Mouse (Mus musculus): ENCODE measurements around the gene Rsph3b.
"Not testable (repeated sequence)": the region's sequence is repeated elsewhere in the genome, so short reads cannot be mapped to it uniquely, and the experiment has no call there.

Gene Rsph3b

DNA sequence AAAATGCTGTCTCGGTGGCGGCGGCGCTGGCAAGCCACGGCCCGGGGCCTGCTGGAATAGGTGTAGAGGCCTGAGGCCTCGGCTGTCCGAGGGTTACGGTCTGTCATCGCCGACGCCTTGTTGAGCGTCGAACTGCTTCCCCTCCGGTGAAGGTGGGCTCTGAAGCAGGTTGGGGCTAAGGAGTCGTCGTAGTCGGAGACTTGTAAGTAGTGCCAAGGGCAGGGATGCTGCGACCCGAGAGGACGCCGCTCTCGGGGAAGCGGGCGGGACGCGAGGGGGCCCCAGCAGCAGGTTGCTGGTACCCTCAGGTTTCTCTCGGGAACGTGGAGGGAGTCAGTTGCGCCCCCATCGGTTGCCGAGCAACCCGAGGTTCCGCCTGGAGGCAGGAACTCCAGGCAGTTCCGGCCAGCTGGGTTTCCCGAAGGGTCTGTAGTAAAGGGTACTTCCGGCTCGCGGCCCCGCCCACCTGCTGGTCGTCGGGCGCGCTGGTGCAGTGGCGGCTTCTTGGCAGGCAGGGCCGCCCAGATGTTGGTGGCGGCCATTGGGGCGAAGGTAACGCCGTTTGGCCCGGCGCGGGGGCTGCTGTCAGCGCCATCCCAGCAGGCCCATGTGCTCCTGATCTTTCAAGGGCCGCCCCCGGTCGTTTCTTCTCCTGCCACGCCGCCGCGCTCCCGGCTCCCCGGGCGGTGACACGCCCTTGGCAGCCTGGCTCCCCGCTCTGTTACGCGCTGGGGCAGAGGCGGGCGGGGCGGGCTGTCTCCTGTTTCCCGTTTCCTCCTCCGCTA lies at the start of gene Rsph3b:
Gene Rsph3b, minus strand, starts transcription at position 699 of the 785 bp plus-strand sequence.
- peak; percentile 51 for DNase-seq (ENCODE audit: low read depth, low spot score)

GRCm38 (mm10) chr17:6997778-6998490 lies 49.5 kb upstream of the Rsph3b start:
- DNase-seq (ENCODE audit: low read depth, low spot score), result not testable (repeated sequence)

DNA sequence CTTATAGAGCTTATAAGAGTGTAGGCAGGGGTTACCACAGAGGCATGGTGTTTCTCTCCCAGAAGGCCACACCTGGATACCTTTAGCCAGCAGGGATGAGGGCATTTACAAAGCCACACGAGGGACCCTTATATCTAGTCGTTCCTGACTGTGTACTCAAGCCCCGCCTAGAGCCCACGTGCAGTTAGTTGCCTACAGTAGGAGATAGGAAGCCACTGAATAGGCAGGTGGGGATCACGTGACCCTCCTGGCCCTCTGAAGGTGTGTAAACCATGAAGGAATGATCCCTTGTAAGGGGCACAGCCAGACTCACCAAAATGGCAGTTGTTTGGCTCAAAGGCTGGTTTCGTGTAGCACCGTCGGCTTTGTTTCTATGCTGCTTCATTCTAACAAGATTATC lies 48.3 kb upstream of the Rsph3b start:
- DNase-seq (ENCODE audit: low read depth, low spot score), result not testable (repeated sequence)

DNA sequence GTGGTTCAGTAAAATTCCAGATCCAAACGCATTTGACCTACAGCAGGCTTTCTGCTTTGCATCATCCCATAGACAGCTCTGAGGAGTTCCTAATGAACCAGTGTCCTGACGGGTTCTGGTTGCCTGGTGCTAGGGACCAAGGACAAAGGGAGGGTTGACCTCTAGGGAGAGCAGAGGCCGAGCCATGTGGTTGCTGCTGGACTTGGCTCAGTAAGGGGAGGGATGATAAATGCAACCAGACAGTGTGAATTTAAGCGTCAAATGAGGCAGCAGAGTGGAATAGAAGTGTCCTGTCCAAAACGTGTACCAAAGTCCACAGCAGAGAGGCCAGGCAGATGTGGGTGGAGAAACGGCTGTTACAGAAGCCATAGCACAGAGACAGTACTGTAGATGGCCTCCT lies 47.0 kb upstream of the Rsph3b start:
- not testable (repeated sequence) for DNase-seq (ENCODE audit: low read depth, low spot score)

- DNase-seq (ENCODE audit: low read depth, low spot score), result not testable (repeated sequence)
Measured at GRCm38 (mm10) chr17:6986118-6986517, 37.6 kb upstream of the Rsph3b start.

GRCm38 (mm10) chr17:6980144-6980543 lies 31.7 kb upstream of the Rsph3b start:
- DNase-seq (ENCODE audit: low read depth, low spot score), result not testable (repeated sequence)

- DNase-seq (ENCODE audit: low read depth, low spot score), result not testable (repeated sequence)
Measured at GRCm38 (mm10) chr17:6979380-6979779, 30.9 kb upstream of the Rsph3b start.

DNA sequence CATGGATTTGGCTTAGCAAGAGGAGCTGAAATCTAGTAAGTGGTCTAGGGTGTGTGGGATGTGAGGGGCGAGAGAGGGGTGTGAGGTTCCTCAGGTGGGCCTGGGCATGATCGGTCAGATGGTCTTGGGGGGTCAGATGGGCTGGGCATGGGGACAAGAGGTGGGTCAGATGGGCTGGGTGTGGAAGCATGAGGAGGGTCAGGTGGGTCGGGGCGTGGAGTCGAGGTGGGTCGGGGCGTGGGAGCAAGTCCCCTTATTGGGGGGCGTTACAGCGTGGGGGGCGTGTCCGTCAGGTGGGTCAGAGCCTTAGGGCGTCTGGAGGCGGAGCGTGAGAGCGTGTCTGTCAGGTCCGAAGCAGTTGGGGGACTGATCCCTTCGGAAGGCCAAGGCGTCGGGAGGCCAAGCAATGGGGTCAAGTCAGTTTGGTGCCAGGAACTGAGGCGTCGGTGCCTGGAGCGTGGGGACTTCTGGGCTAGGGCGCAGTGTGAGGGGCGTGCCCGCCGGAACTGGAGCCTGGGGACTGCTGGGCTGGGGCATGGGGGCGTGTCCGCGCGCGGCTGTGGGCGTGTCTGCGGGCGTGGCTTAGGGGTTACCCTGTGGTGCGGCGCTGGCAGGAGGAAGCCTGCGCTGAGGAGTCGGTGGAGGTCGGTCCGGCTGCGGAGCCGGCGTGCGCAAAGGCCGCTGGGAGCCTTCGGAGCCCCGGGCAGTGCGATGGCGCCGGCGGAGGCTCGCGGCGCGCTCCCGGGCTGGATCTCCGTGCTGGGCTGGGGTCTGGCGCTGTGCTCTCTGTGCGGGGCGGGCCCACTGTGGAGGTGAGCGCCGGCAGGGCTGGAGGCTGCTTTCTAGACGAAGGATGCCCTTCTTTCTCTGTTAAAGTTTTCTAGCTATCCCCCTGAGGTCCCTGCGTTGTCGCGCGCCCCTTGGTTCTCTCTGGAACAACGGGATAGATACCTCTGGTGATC lies 30.1 kb upstream of the Rsph3b start, which contains the start of gene Gm49721:
Gene Gm49721, plus strand, starts transcription at position 618 of the 962 bp plus-strand sequence.
- not testable (repeated sequence) for DNase-seq (ENCODE audit: low read depth, low spot score)

- DNase-seq (ENCODE audit: low read depth, low spot score), result not testable (repeated sequence)
Measured at GRCm38 (mm10) chr17:6974985-6975384, 26.5 kb upstream of the Rsph3b start.

DNA sequence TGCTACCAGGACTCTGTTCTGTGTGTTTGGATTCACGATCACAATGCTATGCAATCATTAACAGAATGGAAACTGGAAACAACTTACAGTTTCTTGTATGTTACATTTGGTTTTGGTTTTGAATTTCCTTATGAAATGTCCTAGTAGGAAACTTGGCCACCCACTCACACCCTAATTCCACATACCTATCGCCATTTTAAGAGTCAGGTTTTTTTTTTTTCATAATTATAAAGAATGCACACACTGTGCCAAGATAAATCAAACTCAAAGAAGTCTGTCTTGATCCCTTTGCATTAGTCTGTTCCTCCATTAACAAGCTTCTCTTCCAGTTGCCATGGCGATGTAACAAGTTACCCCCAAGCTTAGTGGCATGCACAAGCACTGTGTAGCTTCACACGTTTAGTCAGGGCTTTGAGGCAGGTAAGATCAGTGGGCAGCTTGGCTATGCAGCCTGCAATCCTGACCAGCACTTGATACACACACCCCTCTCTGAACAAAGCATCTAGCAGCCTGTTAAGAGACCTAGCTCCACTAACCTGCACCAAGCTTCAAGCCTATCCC lies 24.4 kb upstream of the Rsph3b start:
- DNase-seq (ENCODE audit: low read depth, low spot score), result not testable (repeated sequence)

DNA sequence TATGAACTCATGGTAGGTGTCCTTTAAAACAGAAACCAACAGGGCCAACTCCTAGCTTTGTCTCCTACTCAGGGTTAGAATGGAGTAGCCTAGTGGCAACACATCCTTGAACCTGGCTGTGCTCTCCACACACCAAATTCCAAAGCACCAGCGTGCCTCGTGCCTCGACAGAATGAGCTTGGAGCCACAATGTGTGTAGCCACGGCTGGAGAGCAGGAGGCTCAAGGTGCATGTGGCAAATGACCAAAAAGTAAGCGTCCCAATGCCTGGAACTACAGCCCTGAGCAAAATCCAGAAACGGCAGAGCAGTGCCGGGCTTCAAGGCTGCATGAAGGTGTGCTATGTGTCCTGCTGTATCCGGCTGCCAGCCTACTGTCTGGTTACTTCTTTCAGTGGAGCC lies 22.8 kb upstream of the Rsph3b start:
- DNase-seq (ENCODE audit: low read depth, low spot score), result not testable (repeated sequence)

- not testable (repeated sequence) for DNase-seq (ENCODE audit: low read depth, low spot score)
Measured at GRCm38 (mm10) chr17:6970334-6970733, 21.9 kb upstream of the Rsph3b start, which contains the start of gene Rnaset2b. Gene Rnaset2b, plus strand, starts transcription at chr17:6970634.

- not testable (repeated sequence) for DNase-seq (ENCODE audit: low read depth, low spot score)
Measured at GRCm38 (mm10) chr17:6967673-6968072, 19.2 kb upstream of the Rsph3b start.

- DNase-seq (ENCODE audit: low read depth, low spot score), result not testable (repeated sequence)
Measured at GRCm38 (mm10) chr17:6965364-6965763, 16.9 kb upstream of the Rsph3b start.

DNA sequence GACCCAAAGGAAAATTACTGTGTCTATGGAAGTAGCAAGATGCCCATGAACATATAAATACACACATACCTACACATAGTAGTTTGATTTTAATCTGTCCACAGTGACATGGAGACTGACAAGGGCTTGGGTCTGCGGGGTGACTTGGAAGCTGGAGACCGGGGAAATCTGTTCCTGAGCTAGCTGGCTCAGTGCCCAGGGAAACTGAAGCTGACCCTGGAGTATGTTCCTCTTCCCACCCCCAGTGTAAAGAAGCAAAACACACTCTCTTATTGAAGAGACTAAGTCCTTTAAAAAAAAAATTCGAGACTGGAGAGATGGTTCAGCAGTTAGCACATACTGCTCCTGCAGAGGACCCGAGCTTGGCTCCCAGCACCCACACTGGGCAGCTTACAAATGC lies 14.5 kb upstream of the Rsph3b start:
- not testable (repeated sequence) for DNase-seq (ENCODE audit: low read depth, low spot score)

- not testable (repeated sequence) for DNase-seq (ENCODE audit: low read depth, low spot score)
Measured at GRCm38 (mm10) chr17:6962339-6962738, 13.9 kb upstream of the Rsph3b start.

GRCm38 (mm10) chr17:6961181-6962000 lies 12.9 kb upstream of the Rsph3b start:
- DNase-seq (ENCODE audit: low read depth, low spot score), result not testable (repeated sequence)

- not testable (repeated sequence) for DNase-seq (ENCODE audit: low read depth, low spot score)
Measured at GRCm38 (mm10) chr17:6960776-6961175, 12.3 kb upstream of the Rsph3b start, which contains the start of gene Tagap1. Gene Tagap1, minus strand, starts transcription at chr17:6961156.

- not testable (repeated sequence) for DNase-seq (ENCODE audit: low read depth, low spot score)
Measured at GRCm38 (mm10) chr17:6960349-6960748, 11.9 kb upstream of the Rsph3b start.

Data from telencephalon, adult 2 months (tissue).